Mouse (Mus musculus) adrenal gland, adult 2 months (tissue): ENCODE results near the gene 4930578C19Rik. TPM values are rescaled to one million over a fixed set of nuclear protein-coding genes. Genes with fewer than 3 reads are reported as not detected.
A peak's percentile ranks its signal among the peaks of the same experiment; 100 is the strongest.
"Not testable (repeated sequence)": the region's sequence is repeated elsewhere in the genome, so short reads cannot be mapped to it uniquely, and the experiment has no call there.

Experiments used
- DNase-seq: peaks from one replicate; pipeline ENCODE4 v3.0.0; 2021
- long read RNA-seq: library from polyadenylated mRNA; stranded (forward); transcript quantifications from one replicate; pipeline ENCODE4 v2.0.0, GENCODE M21; 2021
- polyA plus RNA-seq: library from polyadenylated mRNA; depleted of rRNA; stranded (reverse); fragments of >200 nt; gene quantifications from 2 replicates; pipeline ENCODE4 v1.2.3, GENCODE M21; 2012; rRNA removed
- total RNA-seq, 2 experiments: library from RNA; stranded (reverse); gene quantifications; 2 replicates each; pipeline ENCODE4 v1.2.3; 2021

The 4930578C19Rik gene
- total RNA-seq (1 to 10 TPM in 1 of 2 experiments, under 1 TPM in 1; 0.63 to 1.0 TPM), polyA plus RNA-seq (1.7 and 2.2 TPM in 2 replicates)
- long read RNA-seq = 0 reads

GRCm38 (mm10) chrX:18461198-18461601, at the start of gene 4930578C19Rik:
4930578C19Rik (minus strand) TSS chrX:18461397.
- DNase-seq = peak; percentile 4

- DNase-seq = no peak
Observed at GRCm38 (mm10) chrX:18467690-18468089, 6.5 kb upstream of the 4930578C19Rik start.

DNA sequence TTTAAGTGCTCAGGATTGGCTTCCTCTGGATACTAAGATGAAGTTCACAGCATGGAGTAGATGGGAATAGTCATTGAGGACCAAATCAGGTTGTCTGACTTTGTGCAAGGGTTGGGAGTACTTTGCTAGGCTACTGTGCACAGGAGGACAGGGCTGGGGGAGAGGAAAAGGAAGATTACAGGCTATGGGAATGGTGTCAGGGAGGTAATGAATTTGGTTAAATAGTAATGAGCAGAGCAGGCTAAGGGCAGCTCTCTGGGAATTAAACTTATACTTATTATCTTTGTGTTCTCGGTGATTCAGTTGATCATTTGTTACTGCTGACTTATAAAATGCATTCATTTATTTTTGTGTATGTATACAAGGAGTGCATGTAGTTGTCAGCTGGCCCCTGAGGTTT, 1.7 kb upstream of the 4930578C19Rik start:
- no peak for DNase-seq

GRCm38 (mm10) chrX:18451559-18451958, 9.6 kb downstream of the 4930578C19Rik start:
- no peak for DNase-seq

DNA sequence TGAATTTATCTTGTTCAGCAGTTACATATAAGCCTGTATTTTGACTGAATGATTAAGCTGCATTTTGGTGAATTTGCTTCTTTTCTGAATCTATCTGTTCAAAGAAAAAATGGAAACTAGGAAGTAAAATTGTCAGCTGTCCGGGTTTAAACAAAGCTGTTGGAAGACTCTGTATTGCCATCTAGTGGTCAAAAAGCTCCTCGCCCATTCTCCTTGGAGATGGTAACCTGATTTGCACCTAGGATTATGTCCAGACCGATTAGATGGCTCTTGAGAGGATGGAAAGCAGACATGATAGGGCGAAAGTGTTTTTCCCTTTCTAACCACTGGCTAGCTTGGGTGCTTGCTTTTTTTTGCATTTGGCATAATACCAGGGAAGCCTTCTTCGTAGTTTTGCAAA, 19.1 kb downstream of the 4930578C19Rik start:
- DNase-seq = peak; percentile 32

- DNase-seq = no peak
Observed at GRCm38 (mm10) chrX:18425451-18425850, 35.7 kb downstream of the 4930578C19Rik start.

- no peak for DNase-seq
Observed at GRCm38 (mm10) chrX:18423206-18423605, 38.0 kb downstream of the 4930578C19Rik start.

DNA sequence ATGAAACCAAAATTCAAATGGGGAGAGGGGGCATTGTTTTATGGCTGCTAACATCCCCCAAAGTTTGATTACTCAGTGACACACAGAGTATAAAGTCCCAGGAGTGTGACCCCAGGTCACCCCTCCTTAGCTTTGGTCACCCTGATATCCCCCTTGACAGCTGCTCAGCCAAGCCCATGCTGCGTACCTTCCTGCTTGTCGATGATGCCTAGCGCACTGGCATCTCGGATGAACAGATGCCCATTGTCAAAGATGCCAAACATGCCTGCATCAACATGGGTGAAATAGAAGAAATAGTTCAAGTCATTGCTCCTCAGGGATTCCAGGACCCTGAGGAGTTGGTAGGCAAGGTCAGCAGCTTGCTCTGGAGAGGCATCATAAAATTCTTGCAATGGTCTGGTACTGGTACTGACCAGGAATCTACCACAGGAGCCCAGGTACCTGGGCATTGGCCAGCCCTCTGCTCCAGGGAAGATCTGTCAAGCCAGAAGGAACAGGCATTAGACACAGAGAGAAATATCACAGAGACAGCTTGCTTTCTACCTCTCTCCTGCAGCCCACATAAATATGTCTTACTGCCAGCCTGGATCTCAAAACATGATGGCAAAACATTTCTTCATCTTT, 40.9 kb downstream of the 4930578C19Rik start:
- no peak for DNase-seq

GRCm38 (mm10) chrX:18418977-18419376, 42.2 kb downstream of the 4930578C19Rik start:
- DNase-seq = no peak

DNA sequence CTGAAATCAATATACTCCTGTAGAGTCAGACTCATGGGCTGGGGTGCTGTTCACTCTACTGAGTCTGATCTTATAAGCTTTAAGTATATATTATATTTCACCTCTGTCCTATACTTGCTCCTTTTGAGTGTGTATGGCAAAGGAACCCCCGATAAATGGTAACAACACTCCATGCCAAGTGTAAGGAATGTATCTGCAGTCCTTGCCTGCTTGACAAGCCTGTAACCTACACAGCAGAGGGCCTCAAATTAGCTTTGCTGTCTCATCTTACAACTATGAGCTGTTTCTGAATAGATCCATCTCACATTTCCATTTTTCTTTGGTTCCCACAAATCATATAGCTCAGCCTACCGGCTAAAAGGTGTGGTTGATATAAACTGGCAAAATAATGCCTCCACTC, 46.6 kb downstream of the 4930578C19Rik start:
- DNase-seq = no peak

DNA sequence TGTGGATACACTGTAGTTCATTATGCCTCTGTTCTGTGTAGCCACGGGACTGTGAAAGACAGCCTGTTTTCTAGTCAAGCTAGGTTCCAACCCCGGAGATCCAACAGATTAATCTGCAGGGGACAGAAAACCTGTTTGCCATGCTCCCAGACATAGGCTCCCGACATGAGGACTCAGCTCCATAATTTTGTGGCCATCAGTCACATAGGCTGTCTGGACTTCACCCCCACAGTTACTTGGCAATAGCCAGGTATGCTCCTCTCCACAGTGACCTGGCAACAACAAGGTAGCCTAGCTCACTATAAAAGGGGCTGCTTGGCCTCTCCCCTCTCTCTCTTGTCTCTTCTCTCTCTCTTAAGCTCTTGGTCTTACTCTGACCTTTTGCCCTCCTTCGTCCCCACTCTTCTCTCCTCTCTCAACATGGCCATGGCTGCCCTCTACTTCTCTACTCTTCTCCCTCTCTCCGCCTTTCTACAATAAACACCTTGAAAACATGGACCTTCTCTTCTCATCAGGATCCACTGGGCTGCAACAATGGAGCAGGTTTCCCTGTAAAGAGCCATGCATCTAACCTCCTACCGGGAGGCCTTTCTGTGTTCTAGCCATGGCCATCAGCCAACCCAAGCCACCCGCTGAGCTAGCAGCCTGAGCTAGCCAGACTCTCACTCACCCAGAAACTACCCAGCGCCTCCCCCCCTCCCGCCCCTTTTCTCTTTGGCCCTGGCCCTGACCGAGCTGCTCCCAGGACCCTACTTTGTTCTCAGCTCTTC, 49.9 kb downstream of the 4930578C19Rik start:
- DNase-seq = no peak

DNA sequence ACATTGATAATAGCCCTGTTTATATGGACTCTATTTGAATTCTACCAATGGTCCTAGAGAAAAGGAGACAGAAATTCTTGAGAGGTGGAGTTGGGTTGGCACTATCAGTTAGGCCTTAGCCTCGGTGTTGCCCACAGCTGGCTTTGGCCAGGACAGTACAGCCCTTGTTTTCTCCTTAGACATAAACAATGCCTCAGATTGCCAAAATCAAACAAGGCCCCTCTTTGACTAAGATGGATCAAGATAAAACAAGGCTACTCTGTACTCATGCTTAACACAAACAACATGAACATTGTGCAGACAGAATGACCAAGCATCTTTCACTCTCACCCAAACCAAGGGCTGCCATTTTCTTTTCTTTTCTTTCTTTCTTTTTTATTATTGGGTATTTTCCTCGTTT, 51.6 kb downstream of the 4930578C19Rik start:
- no peak for DNase-seq

GRCm38 (mm10) chrX:18402296-18402695, 58.9 kb downstream of the 4930578C19Rik start:
- no peak for DNase-seq

GRCm38 (mm10) chrX:18396700-18397099, 64.5 kb downstream of the 4930578C19Rik start:
- no peak for DNase-seq

GRCm38 (mm10) chrX:18384181-18384580, 77.0 kb downstream of the 4930578C19Rik start:
- not testable (repeated sequence) for DNase-seq
